Mouse (Mus musculus) stomach, embryonic 14.5 days (tissue): ENCODE measurements around the gene Stk17b. TPM values are rescaled to one million over a fixed set of nuclear protein-coding genes. Genes with fewer than 3 reads are reported as not detected.
"Not testable (repeated sequence)": the region's sequence is repeated elsewhere in the genome, so short reads cannot be mapped to it uniquely, and the experiment has no call there.

Experiments used
- ATAC-seq: fragments of 200-750 bp; cut with Nextera tagmentation; 2 replicates; pipeline ENCODE4 v1.8.0; 2017; ENCODE audit warnings: low read depth, moderate TSS enrichment; ENCODE audit not compliant: insufficient number of reproducible peaks, insufficient read depth, low FRiP score
- H3K27ac ChIP-seq: fragments of 300-500 bp; sonication (generic); 2 replicates; pipeline ENCODE4 v1.5.1; 2014; ENCODE audit warnings: mild to moderate bottlenecking, low read length, moderate library complexity, mixed read lengths
- H3K27me3 ChIP-seq: fragments of 300-500 bp; sonication (generic); 2 replicates; pipeline ENCODE4 v1.6.1; 2014; ENCODE audit warnings: low read length, control low read depth, mixed read lengths; ENCODE audit not compliant: control insufficient read depth, insufficient read depth
- H3K36me3 ChIP-seq: fragments of 300-500 bp; sonication (generic); 2 replicates; pipeline ENCODE4 v1.6.1; 2014; ENCODE audit warnings: mild to moderate bottlenecking, control low read depth, low read length, moderate library complexity, mixed read lengths; ENCODE audit not compliant: control insufficient read depth, insufficient read depth
- H3K4me1 ChIP-seq: fragments of 300-500 bp; sonication (generic); 2 replicates; pipeline ENCODE4 v1.6.1; 2014; ENCODE audit warnings: low read length, control low read depth, mixed read lengths; ENCODE audit not compliant: control insufficient read depth, insufficient read depth
- H3K4me2 ChIP-seq: fragments of 300-500 bp; sonication (generic); replicated peaks from 2 replicates; pipeline ENCODE4 v1.6.1; 2014; ENCODE audit warnings: low read depth, low read length, control low read depth
- H3K4me3 ChIP-seq: fragments of 300-500 bp; sonication (generic); 2 replicates; pipeline ENCODE4 v1.5.1; 2014; ENCODE audit warnings: low read depth, low read length, control low read depth
- H3K9ac ChIP-seq: fragments of 300-500 bp; sonication (generic); replicated peaks from 2 replicates; pipeline ENCODE4 v1.6.1; 2014; ENCODE audit warnings: low read depth, mild to moderate bottlenecking, control low read depth, low read length, moderate library complexity, mixed read lengths
- H3K9me3 ChIP-seq: fragments of 300-500 bp; sonication (generic); 2 replicates; pipeline ENCODE4 v1.6.1; 2016; ENCODE audit warnings: low read depth, low read length, control low read depth; ENCODE audit not compliant: control insufficient read depth
- WGBS: fragments of 180-500 bp; shearing (Covaris S2); extraction: QIAGEN DNeasy Blood & Tissue Kit; methylation state at CpG from one replicate; pipeline ENCODE4 v1.1.7; 2014; 5-methylcytosine and 5-hydroxymethylcytosine counted together
- polyA plus RNA-seq: library from polyadenylated mRNA; unstranded; fragments of >200 nt; fragmentation: Nextera tagmentation; extraction: Ambion mirVana; gene quantifications from 2 replicates; pipeline ENCODE4 v1.2.1, GENCODE M21; 2014

The Stk17b gene
- polyA plus RNA-seq, 1 experiment from 2014 or later, result 12.6 TPM

GRCm38 (mm10) chr1:53775545-53775944 lies 9.5 kb downstream of the Stk17b start:
- ATAC-seq, result no peak
- 94% methylated on average over 2 of the region's 2 CpGs for WGBS

DNA sequence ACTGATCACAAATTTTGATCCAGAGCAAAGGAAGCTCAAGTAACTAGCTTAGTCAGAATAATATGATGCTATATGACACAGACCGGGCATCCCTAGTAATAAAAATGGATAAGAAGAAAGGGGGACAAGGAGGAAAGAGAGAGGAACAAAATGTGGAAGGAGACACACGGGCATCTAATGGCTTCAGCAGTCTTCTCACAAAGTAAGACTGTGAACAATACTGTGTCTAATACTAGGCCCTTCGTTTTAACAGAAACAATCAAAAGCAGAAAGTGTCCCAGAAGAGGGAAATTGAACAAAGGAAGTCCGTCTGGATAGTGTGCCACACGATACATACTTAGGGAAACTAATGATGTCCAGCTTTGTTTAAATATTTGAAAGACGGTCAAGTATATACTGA lies 10.0 kb downstream of the Stk17b start:
- ATAC-seq, result no peak
- 81% methylated on average over 6 of the region's 6 CpGs for WGBS
- no peaks in the 10 kb centered on the region for H3K27me3 ChIP-seq
- no peaks in the 10 kb centered on the region for H3K9me3 ChIP-seq
- H3K9ac ChIP-seq, result no peak overlapping the region
- no peak overlapping the region for H3K4me2 ChIP-seq
- no peak overlapping the region for H3K27ac ChIP-seq
- no peak overlapping the region for H3K4me3 ChIP-seq
- no peaks in the 10 kb centered on the region for H3K36me3 ChIP-seq
- H3K4me1 ChIP-seq, result no peaks in the 10 kb centered on the region

More at GRCm38 (mm10) chr1:53775545-53775944, 9.5 kb downstream of the Stk17b start:
- no peak overlapping the region for H3K9ac ChIP-seq
- H3K27ac ChIP-seq, result no peak overlapping the region
- no peaks in the 10 kb centered on the region for H3K4me1 ChIP-seq
- no peak overlapping the region for H3K4me2 ChIP-seq
- H3K36me3 ChIP-seq, result no peaks in the 10 kb centered on the region
- H3K27me3 ChIP-seq, result no peaks in the 10 kb centered on the region
- no peaks in the 10 kb centered on the region for H3K9me3 ChIP-seq
- H3K4me3 ChIP-seq, result no peak overlapping the region

- Histone ChIP-seq H3K27ac (no peak overlapping the region), H3K4me1 (no peaks in the 10 kb centered on the region), H3K4me2 (no peak overlapping the region), H3K27me3 (no peaks in the 10 kb centered on the region), H3K9ac (no peak overlapping the region), H3K9me3 (no peaks in the 10 kb centered on the region), H3K36me3 (no peaks in the 10 kb centered on the region), H3K4me3 (no peak overlapping the region)
- ATAC-seq, result no peak
- WGBS, result 88% methylated on average over 3 of the region's 3 CpGs
Observed at GRCm38 (mm10) chr1:53774571-53774970, 10.5 kb downstream of the Stk17b start.

GRCm38 (mm10) chr1:53773994-53774393 lies 11.0 kb downstream of the Stk17b start:
- Histone ChIP-seq H3K9ac (no peak overlapping the region), H3K4me1 (no peaks in the 10 kb centered on the region), H3K9me3 (no peaks in the 10 kb centered on the region), H3K27me3 (no peaks in the 10 kb centered on the region), H3K36me3 (no peaks in the 10 kb centered on the region), H3K4me2 (no peak overlapping the region), H3K4me3 (no peak overlapping the region), H3K27ac (no peak overlapping the region)
- 70% methylated on average over 6 of the region's 6 CpGs for WGBS
- ATAC-seq, result no peak

- H3K4me3 ChIP-seq, result no peak overlapping the region
- H3K4me1 ChIP-seq, result no peaks in the 10 kb centered on the region
- H3K4me2 ChIP-seq, result no peak overlapping the region
- 90% methylated on average over 3 of the region's 3 CpGs for WGBS
- no peaks in the 10 kb centered on the region for H3K27me3 ChIP-seq
- H3K36me3 ChIP-seq, result no peaks in the 10 kb centered on the region
- H3K9ac ChIP-seq, result no peak overlapping the region
- no peak overlapping the region for H3K27ac ChIP-seq
- no peaks in the 10 kb centered on the region for H3K9me3 ChIP-seq
- ATAC-seq, result no peak
Observed at GRCm38 (mm10) chr1:53772967-53773366, 12.1 kb downstream of the Stk17b start.

GRCm38 (mm10) chr1:53771476-53771875 lies 13.5 kb downstream of the Stk17b start:
- H3K9ac ChIP-seq, result no peak overlapping the region
- no peak overlapping the region for H3K27ac ChIP-seq
- H3K27me3 ChIP-seq, result no peaks in the 10 kb centered on the region
- no peaks in the 10 kb centered on the region for H3K4me1 ChIP-seq
- H3K9me3 ChIP-seq, result no peaks in the 10 kb centered on the region
- H3K4me3 ChIP-seq, result no peak overlapping the region
- no peak for ATAC-seq
- no peaks in the 10 kb centered on the region for H3K36me3 ChIP-seq
- 91% methylated on average over 6 of the region's 6 CpGs for WGBS
- no peak overlapping the region for H3K4me2 ChIP-seq

DNA sequence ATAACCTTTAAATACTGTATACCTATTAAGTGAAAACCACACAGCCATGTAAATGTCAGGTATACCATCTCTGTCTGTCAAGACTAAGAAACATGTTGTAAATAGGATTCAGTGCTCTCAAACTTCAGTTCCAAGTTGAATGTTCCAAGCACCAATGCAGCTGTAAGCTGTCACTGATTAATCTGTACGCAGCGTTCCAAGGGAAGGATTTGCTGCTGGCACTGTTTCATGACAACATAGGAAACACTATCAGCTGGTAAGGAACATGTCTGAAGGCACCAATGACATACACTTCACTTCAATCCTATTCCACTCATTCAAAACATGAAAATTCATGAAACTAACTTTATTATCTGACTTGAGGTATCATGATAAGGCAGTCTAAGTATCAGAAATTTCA lies 18.9 kb downstream of the Stk17b start:
- Histone ChIP-seq H3K36me3 (peaks cover 8% of the 10 kb centered on the region; the same call in 1 of the 2 replicates), H3K27ac (no peak overlapping the region), H3K27me3 (no peaks in the 10 kb centered on the region), H3K4me2 (no peak overlapping the region), H3K9me3 (no peaks in the 10 kb centered on the region), H3K4me1 (no peaks in the 10 kb centered on the region), H3K4me3 (no peak overlapping the region), H3K9ac (no peak overlapping the region)
- no peak for ATAC-seq
- WGBS, result 51% methylated on average over 2 of the region's 2 CpGs

DNA sequence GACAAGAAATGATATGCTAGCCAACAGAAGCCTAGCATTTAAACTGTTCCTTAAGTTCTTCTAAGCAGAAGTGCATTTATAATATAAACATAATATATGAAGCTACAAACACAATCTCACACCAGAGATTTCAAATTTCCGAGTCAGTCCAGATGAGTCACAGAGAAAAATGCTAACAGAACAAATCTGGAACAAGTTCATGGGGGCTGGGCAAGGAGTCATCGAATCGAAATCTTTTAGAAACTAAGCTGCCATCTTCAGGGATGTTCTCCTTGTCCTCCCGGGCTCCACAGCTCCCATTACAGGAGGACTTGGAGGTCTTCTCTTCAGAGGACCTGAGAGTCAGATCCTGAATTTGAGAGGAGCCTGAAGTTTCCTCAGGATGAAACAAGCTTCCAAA lies 27.7 kb downstream of the Stk17b start:
- no peak overlapping the region for H3K4me2 ChIP-seq
- H3K9ac ChIP-seq, result no peak overlapping the region
- H3K36me3 ChIP-seq, result peaks cover 4% of the 10 kb centered on the region; the same call in 1 of the 2 replicates
- no peak overlapping the region for H3K4me3 ChIP-seq
- WGBS, result 72% methylated on average over 4 of the region's 4 CpGs
- no peak for ATAC-seq
- H3K27me3 ChIP-seq, result no peaks in the 10 kb centered on the region
- no peaks in the 10 kb centered on the region for H3K4me1 ChIP-seq
- no peak overlapping the region for H3K27ac ChIP-seq
- no peaks in the 10 kb centered on the region for H3K9me3 ChIP-seq

DNA sequence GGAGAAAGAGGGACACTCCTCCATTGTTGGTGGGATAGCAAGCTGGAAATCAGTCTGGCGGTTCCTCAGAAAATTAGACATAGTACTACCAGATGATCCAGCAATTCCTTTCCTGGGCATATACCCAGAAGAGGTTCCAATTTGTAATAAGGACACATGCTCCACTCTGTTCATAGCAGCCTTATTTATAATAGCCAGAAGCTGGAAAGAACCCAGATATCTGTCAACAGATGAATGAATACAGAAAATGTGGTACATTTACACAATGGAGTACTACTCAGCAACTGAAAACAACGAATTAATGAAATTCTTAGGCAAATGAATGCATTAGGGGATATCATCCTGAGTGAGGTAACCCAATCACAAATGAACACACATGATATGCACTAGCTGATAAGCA lies 31.5 kb downstream of the Stk17b start:
- ATAC-seq, H3K4me1 ChIP-seq, H3K27ac ChIP-seq, H3K9ac ChIP-seq, H3K9me3 ChIP-seq, H3K4me2 ChIP-seq, H3K4me3 ChIP-seq, H3K36me3 ChIP-seq, H3K27me3 ChIP-seq: not testable (repeated sequence)
- WGBS, result 97% methylated on average over 2 of the region's 2 CpGs
